Mouse (Mus musculus): ENCODE measurements around the gene Pnmal2. TPM values are rescaled to one million over a fixed set of nuclear protein-coding genes. Genes with fewer than 3 reads are reported as not detected.

The Pnmal2 gene
- polyA plus RNA-seq, 1 experiment, result 2.0 TPM

GRCm38 (mm10) chr7:16916342-16917265 is 27.9 kb upstream of the Pnmal2 start:
- no peak overlapping the region for H3K4me3 ChIP-seq (replicated peaks; ENCODE audit: extremely low read depth, low read depth, low read length)
- 70% methylated on average over 30 of the region's 30 CpGs for WGBS
- no peak for DNase-seq
- H3K4me1 ChIP-seq (ENCODE audit: control insufficient read depth, insufficient read depth, low read length), result peaks cover 8% of the 10 kb centered on the region
- TF ChIP-seq CTCF (IDR thresholded peaks at IDR 0.05; ENCODE audit: insufficient read depth, low read length) (no peak), POLR2A (IDR thresholded peaks at IDR 0.05; ENCODE audit: borderline replicate concordance, extremely low read depth, low read depth, low read length) (no peak)

- no peak for TF ChIP-seq CTCF (IDR thresholded peaks at IDR 0.05; ENCODE audit: insufficient read depth, low read length)
- TF ChIP-seq POLR2A (IDR thresholded peaks at IDR 0.05; ENCODE audit: borderline replicate concordance, extremely low read depth, low read depth, low read length), result no peak
- 62% methylated on average over 11 of the region's 11 CpGs for WGBS
- no peak for DNase-seq
- Histone ChIP-seq H3K4me3 (replicated peaks; ENCODE audit: extremely low read depth, low read depth, low read length) (no peak overlapping the region), H3K4me1 (ENCODE audit: control insufficient read depth, insufficient read depth, low read length) (peaks cover 14% of the 10 kb centered on the region)
Measured at GRCm38 (mm10) chr7:16917447-16917846, 27.0 kb upstream of the Pnmal2 start.

GRCm38 (mm10) chr7:16918014-16918413 is 26.5 kb upstream of the Pnmal2 start:
- 73% methylated on average over 9 of the region's 9 CpGs for WGBS
- peaks cover 17% of the 10 kb centered on the region for H3K4me1 ChIP-seq (ENCODE audit: control insufficient read depth, insufficient read depth, low read length)
- no peak for DNase-seq
- H3K4me3 ChIP-seq (replicated peaks; ENCODE audit: extremely low read depth, low read depth, low read length), result no peak overlapping the region
- TF ChIP-seq CTCF (IDR thresholded peaks at IDR 0.05; ENCODE audit: insufficient read depth, low read length) (no peak), POLR2A (IDR thresholded peaks at IDR 0.05; ENCODE audit: borderline replicate concordance, extremely low read depth, low read depth, low read length) (no peak)

GRCm38 (mm10) chr7:16918670-16919069 is 25.8 kb upstream of the Pnmal2 start:
- H3K4me3 ChIP-seq (replicated peaks; ENCODE audit: extremely low read depth, low read depth, low read length), result no peak overlapping the region
- TF ChIP-seq CTCF (IDR thresholded peaks at IDR 0.05; ENCODE audit: insufficient read depth, low read length) (no peak), POLR2A (IDR thresholded peaks at IDR 0.05; ENCODE audit: borderline replicate concordance, extremely low read depth, low read depth, low read length) (no peak)
- 83% methylated on average over 3 of the region's 3 CpGs for WGBS
- DNase-seq, result no peak
- peaks cover 17% of the 10 kb centered on the region for H3K4me1 ChIP-seq (ENCODE audit: control insufficient read depth, insufficient read depth, low read length)

- Histone ChIP-seq H3K4me3 (replicated peaks; ENCODE audit: extremely low read depth, low read depth, low read length) (no peak overlapping the region), H3K4me1 (ENCODE audit: control insufficient read depth, insufficient read depth, low read length) (peaks cover 17% of the 10 kb centered on the region)
- WGBS, result 73% methylated on average over 13 of the region's 13 CpGs
- no peak for TF ChIP-seq POLR2A (IDR thresholded peaks at IDR 0.05; ENCODE audit: borderline replicate concordance, extremely low read depth, low read depth, low read length)
- TF ChIP-seq CTCF (IDR thresholded peaks at IDR 0.05; ENCODE audit: insufficient read depth, low read length), result no peak
- DNase-seq, result no peak
Measured at GRCm38 (mm10) chr7:16919395-16920149, 24.9 kb upstream of the Pnmal2 start.

GRCm38 (mm10) chr7:16920150-16920579 is 24.3 kb upstream of the Pnmal2 start:
- DNase-seq, result no peak
- H3K4me1 ChIP-seq (ENCODE audit: control insufficient read depth, insufficient read depth, low read length), result peaks cover 17% of the 10 kb centered on the region
- WGBS, result 83% methylated on average over 7 of the region's 7 CpGs
- TF ChIP-seq POLR2A (IDR thresholded peaks at IDR 0.05; ENCODE audit: borderline replicate concordance, extremely low read depth, low read depth, low read length) (no peak), CTCF (IDR thresholded peaks at IDR 0.05; ENCODE audit: insufficient read depth, low read length) (no peak)
- H3K4me3 ChIP-seq (replicated peaks; ENCODE audit: extremely low read depth, low read depth, low read length), result no peak overlapping the region

GRCm38 (mm10) chr7:16920818-16921791 is 23.4 kb upstream of the Pnmal2 start:
- no peak for DNase-seq
- Histone ChIP-seq H3K4me3 (replicated peaks; ENCODE audit: extremely low read depth, low read depth, low read length) (peak overlapping the region; percentile 18), H3K4me1 (ENCODE audit: control insufficient read depth, insufficient read depth, low read length) (peaks cover 17% of the 10 kb centered on the region)
- TF ChIP-seq CTCF (IDR thresholded peaks at IDR 0.05; ENCODE audit: insufficient read depth, low read length), result no peak
- no peak for TF ChIP-seq POLR2A (IDR thresholded peaks at IDR 0.05; ENCODE audit: borderline replicate concordance, extremely low read depth, low read depth, low read length)
- WGBS, result 53% methylated on average over 21 of the region's 21 CpGs

GRCm38 (mm10) chr7:16921881-16922335 is 22.6 kb upstream of the Pnmal2 start:
- no peak for TF ChIP-seq POLR2A (IDR thresholded peaks at IDR 0.05; ENCODE audit: borderline replicate concordance, extremely low read depth, low read depth, low read length)
- no peak for TF ChIP-seq CTCF (IDR thresholded peaks at IDR 0.05; ENCODE audit: insufficient read depth, low read length)
- Histone ChIP-seq H3K4me3 (replicated peaks; ENCODE audit: extremely low read depth, low read depth, low read length) (no peak overlapping the region), H3K4me1 (ENCODE audit: control insufficient read depth, insufficient read depth, low read length) (peaks cover 17% of the 10 kb centered on the region)
- WGBS, result 46% methylated on average over 6 of the region's 6 CpGs
- no peak for DNase-seq

Data from lung, adult 2 months (tissue).